Mouse (Mus musculus) lung, postnatal 14 days (tissue): Measurements from ENCODE around the gene Actr5.
A peak's percentile ranks its signal among the peaks of the same experiment; 100 is the strongest.

Experiments
- DNase-seq: peaks from one replicate; pipeline ENCODE4 v3.0.0; 2021

The Actr5 gene

DNA sequence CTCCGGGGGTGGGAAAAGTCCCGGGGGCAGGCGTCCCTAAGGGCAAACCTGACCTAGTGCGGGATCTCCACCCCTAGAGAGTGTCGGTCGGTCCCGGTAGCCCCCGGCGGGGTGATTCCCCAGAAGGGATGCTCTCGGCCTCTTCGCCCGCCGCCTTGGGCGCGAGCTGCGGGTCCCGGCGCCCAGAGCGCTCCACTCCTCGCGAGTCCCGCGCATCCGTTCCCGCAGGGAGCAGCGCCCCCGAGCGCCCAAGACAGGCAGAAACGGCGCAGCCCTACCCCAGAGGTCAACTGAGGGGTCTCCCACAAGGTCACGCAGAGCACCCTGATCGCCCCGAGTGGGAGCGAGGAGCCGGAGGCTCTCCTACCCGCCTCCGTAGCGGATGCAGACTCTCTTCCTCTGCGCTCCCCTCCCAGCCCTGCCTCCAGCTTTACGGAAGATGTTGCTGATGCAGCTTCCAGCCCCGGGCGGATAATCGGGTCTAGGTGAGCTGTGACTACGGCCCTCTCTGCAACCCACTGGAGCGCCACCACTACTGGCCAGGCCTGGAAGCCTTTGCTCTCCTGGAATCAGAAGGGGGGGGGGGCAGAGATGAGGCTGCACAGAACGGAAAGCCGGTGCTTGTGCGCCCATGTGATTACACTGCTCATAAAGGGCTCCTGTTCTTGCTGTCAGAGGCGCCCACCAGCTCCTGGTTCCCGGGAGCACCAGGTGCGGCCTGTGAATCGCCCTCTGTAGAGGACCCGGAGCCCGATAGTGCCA, 43.2 kb downstream of the Actr5 start:
- DNase-seq, result no peak

- no peak for DNase-seq
Measured at GRCm38 (mm10) chr2:158668433-158669010, 43.8 kb downstream of the Actr5 start.

DNA sequence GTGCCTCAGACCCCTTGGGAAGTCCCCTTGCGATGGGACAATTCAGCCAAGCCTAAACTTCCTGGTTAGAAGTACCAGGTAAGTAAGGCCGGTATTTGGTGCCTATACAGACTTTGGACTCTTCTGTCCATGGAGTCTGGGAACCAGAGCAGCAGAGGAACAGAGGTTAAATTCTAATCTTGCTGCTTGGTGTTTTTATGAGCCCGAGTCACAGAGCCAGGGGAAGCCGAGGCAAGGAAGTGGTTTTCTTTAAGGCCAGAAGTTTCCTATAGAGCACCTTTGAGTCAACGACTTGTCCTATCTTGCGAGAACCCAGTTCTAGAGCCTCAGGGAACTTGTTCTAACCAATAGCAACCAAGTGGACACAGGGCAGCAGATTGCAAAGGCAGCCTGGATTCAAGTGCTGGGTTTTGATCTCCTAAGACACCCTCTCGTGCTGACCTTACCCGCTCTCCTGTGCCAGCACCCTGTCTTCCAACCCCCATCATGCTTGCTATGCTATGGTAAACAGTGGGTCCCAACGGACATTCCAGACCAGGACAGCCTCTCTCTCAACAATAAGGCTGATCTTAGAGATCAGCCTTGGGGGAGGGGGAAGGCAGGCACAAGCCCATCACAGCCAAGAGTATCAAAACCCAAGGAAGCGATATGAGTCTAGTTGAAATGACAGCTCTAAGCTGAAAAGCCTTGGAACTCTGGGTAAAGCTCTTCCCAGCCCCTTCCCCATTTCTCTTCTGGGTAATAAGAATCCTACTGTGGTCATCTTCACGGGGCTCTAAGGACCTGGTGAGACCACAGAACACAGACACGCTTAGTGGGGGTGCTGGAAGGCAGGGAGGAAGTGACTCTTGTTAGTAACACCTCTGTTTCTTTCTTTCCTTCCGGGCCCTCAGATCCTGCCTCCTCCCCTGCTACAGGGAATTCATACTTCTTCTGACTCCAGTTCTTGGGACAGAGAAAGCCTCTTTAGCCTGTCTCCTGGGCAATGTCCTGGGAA, 44.8 kb downstream of the Actr5 start:
- DNase-seq, result no peak

DNA sequence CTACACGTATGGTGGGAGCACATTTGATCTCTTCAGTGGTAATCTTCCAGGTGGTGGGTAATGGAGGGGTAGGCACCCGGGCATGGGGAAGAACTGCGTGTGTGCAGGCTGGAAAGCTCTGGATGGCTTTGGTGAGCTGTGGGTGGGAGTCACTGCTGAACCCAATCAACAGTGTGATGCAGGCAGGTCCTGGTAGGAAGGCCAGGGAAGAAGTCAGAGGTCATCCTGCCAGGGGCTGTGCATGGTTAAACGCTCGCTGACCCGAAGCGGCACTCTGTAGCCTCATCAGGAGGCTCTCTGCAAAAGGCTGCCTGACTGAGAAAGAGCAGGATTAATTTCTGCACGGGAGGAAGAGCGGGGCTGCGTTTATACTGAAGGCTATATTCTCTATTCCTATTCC, 45.9 kb downstream of the Actr5 start:
- no peak for DNase-seq

GRCm38 (mm10) chr2:158672829-158673228, 48.1 kb downstream of the Actr5 start:
- peak; percentile 63 for DNase-seq

- no peak for DNase-seq
Measured at GRCm38 (mm10) chr2:158673493-158673892, 48.8 kb downstream of the Actr5 start.

GRCm38 (mm10) chr2:158674131-158674530, 49.4 kb downstream of the Actr5 start:
- DNase-seq, result no peak

GRCm38 (mm10) chr2:158674759-158675158, 50.1 kb downstream of the Actr5 start:
- DNase-seq, result no peak

- no peak for DNase-seq
Measured at GRCm38 (mm10) chr2:158675161-158675560, 50.5 kb downstream of the Actr5 start.

GRCm38 (mm10) chr2:158675907-158676533, 51.3 kb downstream of the Actr5 start:
- DNase-seq, result no peak

GRCm38 (mm10) chr2:158677946-158678345, 53.3 kb downstream of the Actr5 start:
- no peak for DNase-seq

- DNase-seq, result no peak
Measured at GRCm38 (mm10) chr2:158679091-158679490, 54.4 kb downstream of the Actr5 start.

DNA sequence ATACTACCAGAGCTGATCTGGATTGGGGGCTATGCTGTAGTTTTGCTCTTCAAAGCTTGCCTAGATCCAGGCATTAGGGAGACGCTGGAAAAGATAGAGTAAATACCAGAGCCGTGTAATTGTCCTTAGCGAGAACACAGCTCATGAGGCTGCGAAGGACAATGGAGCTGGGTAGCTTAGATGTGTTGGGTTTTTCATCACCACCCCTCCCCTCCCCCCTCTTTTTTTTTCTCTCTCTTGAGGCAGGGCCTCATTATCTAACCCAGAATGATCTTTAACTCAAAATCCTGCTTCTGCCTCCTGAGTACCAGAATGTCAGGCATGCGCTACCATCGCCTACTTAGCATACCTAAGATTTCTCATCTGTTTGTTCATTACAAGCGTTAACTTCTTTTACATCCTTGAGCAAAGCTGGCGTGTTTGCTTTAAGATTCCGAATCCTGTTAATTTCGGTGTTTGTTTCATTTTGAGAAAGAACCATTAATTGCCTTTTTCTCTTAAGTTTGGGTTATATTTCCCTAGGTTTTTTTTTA, 55.7 kb downstream of the Actr5 start:
- DNase-seq, result no peak

- DNase-seq, result no peak
Measured at GRCm38 (mm10) chr2:158681714-158682113, 57.0 kb downstream of the Actr5 start.

DNA sequence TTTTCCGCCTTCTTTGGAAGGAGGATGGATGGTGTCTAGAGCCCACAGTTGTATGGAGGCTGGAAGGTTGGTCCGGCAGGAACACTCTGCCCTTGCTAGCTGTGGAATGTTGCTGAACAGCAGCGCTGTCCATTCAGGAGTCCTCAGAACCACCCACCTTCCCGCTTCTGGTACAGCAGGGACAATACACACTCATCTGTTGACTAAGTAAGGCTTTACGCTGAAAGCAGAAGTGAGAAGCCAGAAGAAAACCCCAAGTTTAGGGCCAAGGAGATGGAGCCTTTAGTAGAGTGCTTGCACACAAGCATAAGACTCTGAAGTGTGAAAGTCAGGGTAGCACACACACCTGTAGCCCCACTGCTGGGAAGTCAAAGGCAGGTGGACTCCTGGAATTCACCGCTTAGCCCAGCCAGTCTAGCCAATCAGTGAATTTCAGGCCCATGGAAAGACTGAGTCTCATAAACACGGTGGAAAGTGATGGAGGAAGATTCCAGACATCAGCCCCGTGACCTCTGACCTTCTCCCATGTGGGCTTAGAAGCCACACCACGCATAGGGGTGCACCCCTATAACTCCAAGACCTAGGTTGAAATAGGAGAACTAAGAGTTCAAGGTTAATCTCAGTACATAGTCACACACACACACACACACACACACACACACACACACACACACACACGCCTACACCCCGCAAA, 57.8 kb downstream of the Actr5 start:
- no peak for DNase-seq

DNA sequence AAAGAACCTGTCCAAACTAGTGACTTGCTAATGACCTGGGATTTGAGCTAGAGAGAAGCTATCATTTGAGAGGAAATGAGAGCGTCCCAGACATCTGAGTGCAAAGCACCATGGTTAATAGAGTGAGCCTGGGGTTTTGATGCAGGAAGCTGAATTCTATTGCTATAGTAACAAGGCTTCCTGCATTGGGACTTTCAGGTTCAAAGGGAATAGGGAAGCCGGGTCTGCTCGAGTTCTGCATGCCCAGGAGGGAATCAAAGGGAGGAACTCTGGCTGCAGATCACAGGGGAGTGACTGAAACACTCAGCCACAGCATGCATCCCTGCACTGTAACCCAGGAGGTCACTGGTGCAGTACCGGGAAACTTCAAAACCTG, 58.3 kb downstream of the Actr5 start:
- no peak for DNase-seq

- no peak for DNase-seq
Measured at GRCm38 (mm10) chr2:158684247-158684843, 59.7 kb downstream of the Actr5 start.

DNA sequence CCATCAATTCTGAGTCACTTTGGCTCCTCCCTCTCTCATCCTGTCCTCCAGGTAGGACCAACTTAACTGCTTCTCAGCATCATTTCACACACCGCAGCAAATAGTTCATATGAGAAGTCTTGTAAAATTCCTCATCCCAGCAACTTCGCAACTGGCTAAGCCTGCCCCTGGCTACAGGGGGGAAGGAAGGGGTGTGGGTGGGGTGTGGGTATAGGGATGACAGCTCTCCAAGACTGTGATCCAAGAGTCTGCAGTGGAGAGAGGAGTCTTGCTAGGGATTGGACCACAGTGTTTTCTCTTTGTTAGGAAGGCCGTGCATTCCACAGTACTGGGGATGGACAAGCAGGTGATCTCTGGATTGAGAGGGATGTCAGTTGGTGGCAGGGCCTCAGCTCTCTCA, 60.2 kb downstream of the Actr5 start:
- DNase-seq, result no peak

DNA sequence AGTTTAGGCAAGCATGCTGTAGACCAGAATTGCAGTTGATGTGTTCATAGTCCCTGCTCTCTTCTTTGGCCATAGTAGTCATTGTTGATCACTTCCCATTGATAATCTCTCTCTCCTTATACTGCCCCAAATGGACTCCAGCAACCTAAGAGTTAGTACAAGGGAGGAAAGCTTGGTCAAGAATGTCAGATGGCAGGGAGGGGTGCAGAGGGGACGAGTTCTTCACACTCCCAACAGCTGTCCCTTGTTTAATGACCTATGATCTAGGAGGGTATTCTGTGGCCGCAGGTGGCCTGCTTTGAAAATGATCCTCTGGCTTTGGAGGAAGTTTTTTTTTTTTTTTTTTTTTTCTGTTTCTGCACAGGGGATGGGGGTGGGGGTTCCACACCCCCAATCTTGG, 61.7 kb downstream of the Actr5 start:
- DNase-seq, result no peak

DNA sequence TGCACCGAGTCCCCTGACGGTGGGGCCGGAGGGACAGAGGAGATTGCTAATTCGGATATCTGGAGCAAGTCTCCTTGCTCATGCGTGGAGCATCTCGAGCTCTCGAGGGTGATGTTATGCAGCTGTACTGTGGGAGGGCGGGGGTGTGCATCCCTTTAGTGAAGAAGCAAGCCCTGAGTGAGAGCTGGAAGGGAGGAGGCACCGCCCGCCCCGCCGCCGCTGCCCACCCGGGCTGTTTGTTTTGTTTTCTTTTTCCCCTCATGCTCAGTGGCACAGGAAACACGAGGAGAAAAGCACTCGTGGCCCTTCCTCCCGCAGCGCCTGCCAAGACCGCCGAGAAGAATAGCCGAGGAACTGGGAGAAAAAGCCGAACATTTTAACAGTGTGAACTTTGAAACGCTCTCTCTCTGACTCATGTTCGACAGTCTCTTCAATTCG, 63.1 kb downstream of the Actr5 start:
- peak; percentile 70 for DNase-seq
